Mouse (Mus musculus) megakaryocyte-erythroid progenitor cell, adult 5-6 weeks (primary cell): ENCODE measurements around the gene Mab21l3. TPM values are rescaled to one million over a fixed set of nuclear protein-coding genes. Genes with fewer than 3 reads are reported as not detected.
"Not testable (repeated sequence)": the region's sequence is repeated elsewhere in the genome, so short reads cannot be mapped to it uniquely, and the experiment has no call there.

Experiments used
- ATAC-seq: replicated peaks from 2 replicates; pipeline ENCODE4 v1.8.0; 2016; ENCODE audit warnings: mild to moderate bottlenecking, inconsistent platforms; ENCODE audit not compliant: severe bottlenecking, poor library complexity, low FRiP score, low TSS enrichment
- total RNA-seq, 2 experiments: library from RNA; stranded (forward) in 1 of 2; stranded (reverse) in 1 of 2; fragments of 200-1000, 215-1000 nt in 1 of 2; fragments of >200 nt in 1 of 2; fragmentation: Nextera tagmentation in 1 of 2; gene quantifications; 2 replicates each; pipeline ENCODE4 v1.2.3; 2014 to 2017

Gene Mab21l3
- total RNA-seq, 2 experiments from 2014 or later = not detected

- no peak for ATAC-seq
Measured at GRCm38 (mm10) chr3:101846096-101846495, 2.7 kb downstream of the Mab21l3 start.

GRCm38 (mm10) chr3:101842372-101843094 is 6.2 kb downstream of the Mab21l3 start:
- no peak for ATAC-seq

DNA sequence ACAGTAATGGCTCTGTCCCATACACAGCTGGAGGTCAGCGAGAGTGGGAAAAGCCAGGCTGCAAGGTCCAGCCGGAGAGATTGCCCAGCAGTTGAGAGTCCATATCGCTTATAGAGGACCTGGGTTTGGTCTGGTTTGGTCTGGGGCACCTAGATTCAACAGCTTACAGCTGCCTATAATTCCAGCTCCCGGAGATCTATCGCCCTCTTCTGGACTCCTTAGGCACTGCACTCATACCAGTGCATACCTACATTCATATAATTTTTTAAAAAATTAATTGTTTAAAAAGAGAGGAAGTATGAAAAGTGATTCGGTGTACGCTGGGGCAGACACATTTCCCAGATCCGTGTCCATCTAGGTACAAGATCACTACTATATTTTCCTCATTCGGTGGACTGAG is 9.4 kb downstream of the Mab21l3 start:
- ATAC-seq = no peak

DNA sequence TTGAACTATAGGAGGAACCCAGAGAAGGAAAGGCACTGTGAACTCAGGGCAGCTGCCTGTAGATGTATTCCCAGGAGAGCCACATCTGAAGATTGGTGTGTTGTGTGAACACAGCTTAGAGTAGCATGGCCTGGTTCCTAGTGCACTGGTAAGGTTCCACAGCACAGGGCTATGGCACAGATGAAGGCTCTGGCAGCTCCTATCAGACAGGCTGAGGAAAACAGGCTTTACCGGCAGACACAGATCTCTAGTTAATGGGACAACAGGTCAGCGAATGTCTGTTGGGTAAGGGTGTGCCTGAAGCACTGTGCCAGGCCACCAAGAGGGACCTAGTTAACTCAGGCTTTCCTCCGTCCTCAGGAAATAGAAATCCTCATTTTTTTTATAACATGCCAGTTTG is 11.8 kb downstream of the Mab21l3 start:
- no peak for ATAC-seq

GRCm38 (mm10) chr3:101836532-101836931 is 12.2 kb downstream of the Mab21l3 start:
- ATAC-seq = no peak

- ATAC-seq = peak; percentile 63
Measured at GRCm38 (mm10) chr3:101836045-101836444, 12.7 kb downstream of the Mab21l3 start.

- ATAC-seq = no peak
Measured at GRCm38 (mm10) chr3:101831189-101831858, 17.4 kb downstream of the Mab21l3 start.

- no peak for ATAC-seq
Measured at GRCm38 (mm10) chr3:101829881-101830616, 18.7 kb downstream of the Mab21l3 start.

DNA sequence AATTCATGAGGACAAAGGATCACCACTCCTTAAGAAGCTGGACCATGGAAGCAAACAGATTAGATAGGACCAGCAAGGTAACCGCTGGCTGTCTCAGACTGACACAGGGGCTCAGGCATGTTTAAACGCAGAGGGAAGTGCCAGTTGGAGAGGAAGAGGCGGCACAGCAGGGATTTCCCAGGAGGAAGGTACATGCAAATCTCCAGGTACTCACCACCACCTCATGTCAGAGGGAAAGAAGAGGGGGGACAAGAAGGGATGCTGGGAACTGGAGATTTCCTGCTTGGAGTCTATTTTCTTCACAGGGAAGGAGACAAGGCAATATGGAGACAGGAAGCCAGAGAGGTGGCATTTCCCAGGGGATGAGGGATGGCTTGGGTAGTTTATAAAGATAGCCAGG is 20.2 kb downstream of the Mab21l3 start:
- ATAC-seq = no peak

- ATAC-seq = no peak
Measured at GRCm38 (mm10) chr3:101827220-101827715, 21.5 kb downstream of the Mab21l3 start.

DNA sequence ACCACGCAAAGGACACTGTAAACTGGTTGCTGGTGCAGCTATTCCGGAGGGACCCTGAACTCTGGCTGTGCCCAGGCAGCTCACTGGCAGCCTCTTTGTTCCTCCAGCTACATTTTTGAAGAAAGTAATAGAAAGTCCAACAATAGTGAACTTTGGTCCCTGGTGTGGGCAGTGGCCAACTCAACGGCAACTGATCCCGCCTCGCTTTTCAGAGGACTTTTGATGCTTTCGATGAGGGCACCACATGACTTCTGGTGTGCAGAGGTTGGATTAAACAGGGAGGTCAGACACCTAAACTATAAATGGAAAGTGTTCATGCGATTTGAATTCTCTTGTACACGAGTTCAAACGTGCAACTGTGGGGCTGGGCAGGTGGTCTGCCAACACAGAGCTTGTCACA is 24.4 kb downstream of the Mab21l3 start:
- no peak for ATAC-seq

DNA sequence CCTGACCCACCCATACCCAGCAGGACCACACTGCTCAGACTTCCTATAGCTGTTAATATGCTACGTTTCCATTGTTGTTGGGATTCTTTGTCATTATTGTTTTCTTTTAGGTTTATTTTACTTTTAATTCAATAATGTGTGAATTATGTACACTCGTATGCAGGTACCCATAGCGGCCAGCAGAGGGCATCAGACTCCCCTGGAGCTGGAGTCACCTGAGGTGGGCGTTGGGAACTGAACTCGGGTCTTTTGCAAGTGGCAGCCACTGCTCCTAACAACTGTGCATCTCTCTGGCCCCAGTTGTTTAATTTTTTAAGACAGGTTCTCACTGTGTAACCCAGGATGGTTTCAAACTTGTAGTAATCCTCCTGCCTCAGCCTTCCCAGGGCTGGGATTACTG is 26.7 kb downstream of the Mab21l3 start:
- ATAC-seq = no peak

DNA sequence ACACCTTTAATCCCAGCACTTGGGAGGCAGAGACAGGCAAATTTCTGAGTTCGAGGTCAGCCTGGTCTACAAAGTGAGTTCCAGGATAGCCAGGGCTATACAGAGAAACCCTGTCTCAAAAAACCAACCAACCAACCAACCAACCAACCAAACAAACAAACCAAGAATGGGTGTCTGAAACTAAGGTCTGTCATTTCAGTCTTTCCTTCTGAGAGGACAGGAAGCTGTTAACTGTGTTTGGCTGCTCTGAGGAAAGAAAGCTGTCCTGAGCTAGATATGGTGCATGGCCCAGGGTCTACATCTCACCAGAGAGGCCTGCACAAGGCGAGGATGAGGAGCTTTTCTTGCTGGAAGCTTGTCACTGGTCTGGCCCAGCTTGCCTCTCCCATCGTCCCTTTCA is 28.1 kb downstream of the Mab21l3 start:
- not testable (repeated sequence) for ATAC-seq

GRCm38 (mm10) chr3:101816006-101816405 is 32.8 kb downstream of the Mab21l3 start:
- no peak for ATAC-seq

DNA sequence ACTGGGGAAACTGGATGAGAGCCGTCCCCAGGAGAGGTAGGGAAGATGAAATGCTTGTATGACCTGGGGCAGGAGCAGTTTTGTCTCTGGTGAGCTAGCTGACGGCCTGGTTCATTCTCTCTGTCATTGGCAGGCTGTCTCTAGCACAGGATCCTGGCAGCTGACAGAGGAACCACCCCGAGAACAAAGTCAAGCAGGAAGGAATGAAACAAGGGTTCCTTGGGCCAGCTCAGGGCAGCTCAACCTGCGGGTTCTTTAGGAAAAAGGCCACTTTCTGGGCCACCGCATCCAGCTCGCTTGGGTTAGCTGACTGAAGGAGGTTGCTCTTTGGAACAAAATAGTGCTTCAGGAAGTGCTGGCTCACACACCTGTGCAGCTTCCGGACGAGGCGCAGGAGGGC is 34.0 kb downstream of the Mab21l3 start:
- no peak for ATAC-seq

DNA sequence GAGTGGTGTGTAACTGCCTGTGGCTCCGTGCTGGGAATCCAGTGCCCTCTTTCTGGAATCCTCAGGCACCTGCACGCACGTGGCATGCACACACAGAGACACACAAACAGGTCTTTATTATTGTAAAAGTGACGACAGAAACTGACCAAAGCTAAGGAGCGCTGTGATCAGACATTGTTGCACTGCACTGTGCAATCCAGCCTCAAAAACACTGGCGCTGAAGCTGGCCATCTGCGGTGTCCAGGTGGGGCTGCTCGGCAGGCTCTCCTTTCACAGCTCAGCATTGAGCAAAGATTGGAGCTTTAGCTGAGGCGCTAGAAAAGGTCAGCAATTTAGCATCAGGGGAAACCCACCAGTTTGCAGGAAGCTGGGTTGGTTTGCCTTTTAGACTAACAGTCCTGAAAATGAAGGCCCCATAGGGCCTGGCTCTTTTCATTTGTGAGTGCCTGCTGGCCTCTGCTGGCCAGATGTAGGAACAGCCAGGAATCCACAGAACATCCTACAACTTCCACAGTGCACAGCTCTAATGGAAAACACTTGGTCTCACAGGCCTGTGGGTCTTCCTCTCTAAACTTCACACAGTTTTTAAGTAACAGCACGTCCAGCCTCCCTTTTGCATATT is 36.3 kb downstream of the Mab21l3 start:
- ATAC-seq = peak; percentile 88

- no peak for ATAC-seq
Measured at GRCm38 (mm10) chr3:101811931-101812330, 36.8 kb downstream of the Mab21l3 start.

GRCm38 (mm10) chr3:101807646-101808045 is 41.1 kb downstream of the Mab21l3 start:
- no peak for ATAC-seq

DNA sequence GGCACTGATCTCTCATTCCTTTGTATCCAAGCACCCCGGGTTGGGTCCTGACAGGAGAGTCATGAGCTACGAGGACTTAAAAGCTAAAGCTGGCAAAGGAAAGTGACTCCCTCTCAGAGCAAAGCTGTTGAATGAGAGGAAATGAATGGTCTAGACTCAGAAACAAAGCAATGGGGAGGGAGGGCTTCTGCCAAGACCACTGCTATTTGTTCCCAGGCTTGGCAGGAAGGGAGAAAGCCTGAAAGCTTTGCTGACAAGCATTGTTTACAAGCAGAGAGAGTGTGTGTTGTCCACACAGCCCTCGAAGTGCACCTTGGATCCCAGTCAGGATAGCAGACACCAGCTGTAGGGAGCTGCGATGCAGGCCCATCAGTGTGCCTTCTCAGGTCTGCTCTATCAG is 41.8 kb downstream of the Mab21l3 start:
- ATAC-seq = no peak

- ATAC-seq = peak; percentile 94
Measured at GRCm38 (mm10) chr3:101806149-101806548, 42.6 kb downstream of the Mab21l3 start.
